Mouse (Mus musculus) forebrain, embryonic 10.5 days (tissue): ENCODE measurements around the gene Ttc4. TPM values are rescaled to one million over a fixed set of nuclear protein-coding genes. Genes with fewer than 3 reads are reported as not detected.

Experiments
- DNase-seq: peaks from one replicate; pipeline ENCODE4 v3.0.0-alpha.2; 2017; ENCODE audit warnings: low spot score; ENCODE audit errors: extremely low spot score
- H3K27ac ChIP-seq: fragments of 300-500 bp; sonication (generic); 2 replicates; pipeline ENCODE4 v1.5.1; 2016; ENCODE audit warnings: mild to moderate bottlenecking
- H3K27me3 ChIP-seq: fragments of 300-500 bp; sonication (generic); 2 replicates; pipeline ENCODE4 v1.6.1; 2016; ENCODE audit warnings: mild to moderate bottlenecking; ENCODE audit not compliant: poor library complexity, severe bottlenecking
- H3K36me3 ChIP-seq: fragments of 300-500 bp; sonication (generic); replicated peaks from 2 replicates; pipeline ENCODE4 v1.6.1; 2016; ENCODE audit warnings: mild to moderate bottlenecking, moderate library complexity
- H3K4me1 ChIP-seq: fragments of 300-500 bp; sonication (generic); 2 replicates; pipeline ENCODE4 v1.6.1; 2016
- H3K4me3 ChIP-seq: fragments of 300-500 bp; sonication (generic); 2 replicates; pipeline ENCODE4 v1.5.1; 2016; ENCODE audit warnings: mild to moderate bottlenecking, moderate library complexity
- H3K9me3 ChIP-seq: fragments of 300-500 bp; sonication (generic); 2 replicates; pipeline ENCODE4 v1.6.1; 2016; ENCODE audit warnings: mild to moderate bottlenecking, moderate library complexity
- WGBS: fragments of 180-500 bp; shearing (Covaris S2); methylation state at CpG from one replicate; pipeline ENCODE4 v1.1.7; 2016; 5-methylcytosine and 5-hydroxymethylcytosine counted together
- polyA plus RNA-seq: library from polyadenylated mRNA; unstranded; fragments of >200 nt; fragmentation: Nextera tagmentation; extraction: Ambion mirVana; gene quantifications from 2 replicates; pipeline ENCODE4 v1.2.1, GENCODE M21; 2016

The Ttc4 gene
- polyA plus RNA-seq, result 105 and 114 TPM in 2 replicates

GRCm38 (mm10) chr4:106678442-106679118 lies at the start of gene Ttc4:
Gene Ttc4 (minus strand): TSS chr4:106678944.
- under 1% methylated on average over 43 of the region's 43 CpGs for WGBS
- Histone ChIP-seq H3K27ac (peak within 1 kb of the TSS; percentile 86), H3K4me3 (peak within 1 kb of the TSS; percentile 80), H3K27me3 (no peaks in the 10 kb centered on the region; the same call in 1 of the 2 replicates), H3K36me3 (peaks cover 39% of the 10 kb centered on the region), H3K4me1 (peaks cover 11% of the 10 kb centered on the region), H3K9me3 (no peaks in the 10 kb centered on the region)
- peak; percentile 94 for DNase-seq

- 88% methylated on average over 4 of the region's 4 CpGs for WGBS
- DNase-seq, result no peak
- no peak overlapping the region for H3K4me3 ChIP-seq
- no peaks in the 10 kb centered on the region for H3K4me1 ChIP-seq
- no peaks in the 10 kb centered on the region for H3K36me3 ChIP-seq
- H3K9me3 ChIP-seq, result no peaks in the 10 kb centered on the region
- H3K27ac ChIP-seq, result no peak overlapping the region
- no peaks in the 10 kb centered on the region; the same call in 1 of the 2 replicates for H3K27me3 ChIP-seq
Observed at GRCm38 (mm10) chr4:106720631-106721030, 41.9 kb upstream of the Ttc4 start.

- H3K27ac ChIP-seq, result no peak overlapping the region
- peaks cover 4% of the 10 kb centered on the region; the same call in 1 of the 2 replicates for H3K4me1 ChIP-seq
- peaks cover 6% of the 10 kb centered on the region; the same call in 1 of the 2 replicates for H3K27me3 ChIP-seq
- 90% methylated on average over 6 of the region's 6 CpGs for WGBS
- no peak overlapping the region for H3K4me3 ChIP-seq
- H3K36me3 ChIP-seq, result no peaks in the 10 kb centered on the region
- DNase-seq, result no peak
- H3K9me3 ChIP-seq, result no peaks in the 10 kb centered on the region
Observed at GRCm38 (mm10) chr4:106713622-106714021, 34.9 kb upstream of the Ttc4 start.

GRCm38 (mm10) chr4:106708408-106708807 lies 29.7 kb upstream of the Ttc4 start:
- peaks cover 30% of the 10 kb centered on the region for H3K4me1 ChIP-seq
- peak overlapping the region; percentile 4; the same call in 1 of the 2 replicates for H3K4me3 ChIP-seq
- peak; percentile 85 for DNase-seq
- 0 out of 2 replicates have a peak overlapping the region, but pooled peaks have one; percentile 16 for H3K27ac ChIP-seq
- WGBS, result 5% methylated on average over 8 of the region's 8 CpGs
- no peaks in the 10 kb centered on the region for H3K36me3 ChIP-seq
- H3K9me3 ChIP-seq, result no peaks in the 10 kb centered on the region
- peaks cover 6% of the 10 kb centered on the region; the same call in 1 of the 2 replicates for H3K27me3 ChIP-seq

- WGBS, result 44% methylated on average over 5 of the region's 5 CpGs
- Histone ChIP-seq H3K4me1 (peaks cover 30% of the 10 kb centered on the region), H3K36me3 (no peaks in the 10 kb centered on the region), H3K27ac (0 out of 2 replicates have a peak overlapping the region, but pooled peaks have one; percentile 16), H3K4me3 (no peak overlapping the region), H3K9me3 (no peaks in the 10 kb centered on the region), H3K27me3 (peaks cover 8% of the 10 kb centered on the region)
- no peak for DNase-seq
Observed at GRCm38 (mm10) chr4:106707957-106708356, 29.2 kb upstream of the Ttc4 start.

GRCm38 (mm10) chr4:106705096-106705665 lies 26.4 kb upstream of the Ttc4 start:
- H3K27ac ChIP-seq, result peak overlapping the region; percentile 76
- 52% methylated on average over 8 of the region's 8 CpGs for WGBS

GRCm38 (mm10) chr4:106704416-106704815 lies 25.7 kb upstream of the Ttc4 start:
- DNase-seq, result no peak
- H3K36me3 ChIP-seq, result no peaks in the 10 kb centered on the region
- no peak overlapping the region for H3K4me3 ChIP-seq
- H3K27me3 ChIP-seq, result peaks cover 14% of the 10 kb centered on the region
- 74% methylated on average over 11 of the region's 11 CpGs for WGBS
- H3K27ac ChIP-seq, result 0 out of 2 replicates have a peak overlapping the region, but pooled peaks have one; percentile 20
- H3K9me3 ChIP-seq, result no peaks in the 10 kb centered on the region
- peaks cover 51% of the 10 kb centered on the region for H3K4me1 ChIP-seq

More at GRCm38 (mm10) chr4:106705096-106705665, 26.4 kb upstream of the Ttc4 start:
- Histone ChIP-seq H3K27me3 (peaks cover 19% of the 10 kb centered on the region), H3K4me3 (no peak overlapping the region), H3K4me1 (peaks cover 44% of the 10 kb centered on the region), H3K9me3 (no peaks in the 10 kb centered on the region), H3K36me3 (no peaks in the 10 kb centered on the region)
- peak; percentile 23 for DNase-seq

- Histone ChIP-seq H3K9me3 (no peaks in the 10 kb centered on the region), H3K27ac (0 out of 2 replicates have a peak overlapping the region, but pooled peaks have one; percentile 20), H3K27me3 (peaks cover 13% of the 10 kb centered on the region), H3K36me3 (no peaks in the 10 kb centered on the region), H3K4me1 (peaks cover 51% of the 10 kb centered on the region), H3K4me3 (no peak overlapping the region)
- DNase-seq, result no peak
- 93% methylated on average over 10 of the region's 10 CpGs for WGBS
Observed at GRCm38 (mm10) chr4:106703956-106704355, 25.2 kb upstream of the Ttc4 start.

- Histone ChIP-seq H3K36me3 (no peaks in the 10 kb centered on the region), H3K27ac (no peak overlapping the region), H3K4me3 (no peak overlapping the region), H3K9me3 (no peaks in the 10 kb centered on the region), H3K27me3 (peaks cover 13% of the 10 kb centered on the region), H3K4me1 (peaks cover 40% of the 10 kb centered on the region)
- DNase-seq, result no peak
- 57% methylated on average over 4 of the region's 4 CpGs for WGBS
Observed at GRCm38 (mm10) chr4:106700798-106701197, 22.1 kb upstream of the Ttc4 start.

GRCm38 (mm10) chr4:106699989-106700388 lies 21.2 kb upstream of the Ttc4 start:
- Histone ChIP-seq H3K27me3 (peaks cover 20% of the 10 kb centered on the region), H3K9me3 (no peaks in the 10 kb centered on the region), H3K4me3 (no peak overlapping the region; the same call in 1 of the 2 replicates), H3K36me3 (no peaks in the 10 kb centered on the region), H3K4me1 (peaks cover 32% of the 10 kb centered on the region), H3K27ac (no peak overlapping the region)
- DNase-seq, result peak; percentile 69
- 21% methylated on average over 9 of the region's 9 CpGs for WGBS

- no peak for DNase-seq
Observed at GRCm38 (mm10) chr4:106693841-106694430, 15.2 kb upstream of the Ttc4 start.

GRCm38 (mm10) chr4:106688636-106689296 lies 10.0 kb upstream of the Ttc4 start:
- no peak for DNase-seq
- H3K4me3 ChIP-seq, result no peak overlapping the region
- WGBS, result 61% methylated on average over 3 of the region's 3 CpGs
- no peaks in the 10 kb centered on the region for H3K36me3 ChIP-seq
- H3K27me3 ChIP-seq, result no peaks in the 10 kb centered on the region
- no peaks in the 10 kb centered on the region; the same call in 1 of the 2 replicates for H3K9me3 ChIP-seq
- H3K4me1 ChIP-seq, result no peaks in the 10 kb centered on the region; the same call in 1 of the 2 replicates
- no peak overlapping the region for H3K27ac ChIP-seq

More at GRCm38 (mm10) chr4:106693841-106694430, 15.2 kb upstream of the Ttc4 start:
- 83% methylated on average over 15 of the region's 15 CpGs for WGBS
- Histone ChIP-seq H3K9me3 (no peaks in the 10 kb centered on the region), H3K36me3 (no peaks in the 10 kb centered on the region), H3K4me3 (no peak overlapping the region), H3K27ac (no peak overlapping the region), H3K4me1 (no peaks in the 10 kb centered on the region; the same call in 1 of the 2 replicates), H3K27me3 (peaks cover 8% of the 10 kb centered on the region; the same call in 1 of the 2 replicates)
